Mouse (Mus musculus) kidney, postnatal 0 days (tissue): Measurements from ENCODE around the gene Fgf3. TPM values are rescaled to one million over a fixed set of nuclear protein-coding genes. Genes with fewer than 3 reads are reported as not detected.
A peak's percentile ranks its signal among the peaks of the same experiment; 100 is the strongest.
"Not testable (repeated sequence)": the region's sequence is repeated elsewhere in the genome, so short reads cannot be mapped to it uniquely, and the experiment has no call there.

ENCODE experiments used
- ATAC-seq: fragments of 200-750 bp; cut with Nextera tagmentation; replicated peaks from 2 replicates; pipeline ENCODE4 v1.8.0; 2017; ENCODE audit warnings: low read depth, moderate number of reproducible peaks, moderate TSS enrichment, moderate library complexity; ENCODE audit not compliant: low FRiP score
- DNase-seq: peaks from one replicate; pipeline ENCODE4 v3.0.0-alpha.2; 2016; ENCODE audit warnings: low spot score
- H3K27ac ChIP-seq: fragments of 300-500 bp; sonication (generic); 2 replicates; pipeline ENCODE4 v1.5.1; 2014; ENCODE audit warnings: mild to moderate bottlenecking
- H3K27me3 ChIP-seq: fragments of 300-500 bp; sonication (generic); 2 replicates; pipeline ENCODE4 v1.6.1; 2014; ENCODE audit warnings: low read length, mixed read lengths; ENCODE audit not compliant: insufficient read depth
- H3K36me3 ChIP-seq: fragments of 300-500 bp; sonication (generic); 2 replicates; pipeline ENCODE4 v1.6.1; 2014; ENCODE audit warnings: low read length, mixed read lengths; ENCODE audit not compliant: insufficient read depth
- H3K4me1 ChIP-seq: fragments of 300-500 bp; sonication (generic); replicated peaks from 2 replicates; pipeline ENCODE4 v1.6.1; 2014; ENCODE audit warnings: antibody characterized with exemption, low read length, mixed read lengths; ENCODE audit not compliant: insufficient read depth
- H3K4me2 ChIP-seq: fragments of 300-500 bp; sonication (generic); 2 replicates; pipeline ENCODE4 v1.6.1; 2014; ENCODE audit warnings: mild to moderate bottlenecking, low read length, moderate library complexity, mixed read lengths
- H3K4me3 ChIP-seq: fragments of 300-500 bp; sonication (generic); replicated peaks from 2 replicates; pipeline ENCODE4 v1.5.1; 2014; ENCODE audit warnings: low read depth, low read length
- H3K9ac ChIP-seq: fragments of 300-500 bp; sonication (generic); 2 replicates; pipeline ENCODE4 v1.6.1; 2014; ENCODE audit warnings: low read depth, low read length
- H3K9me3 ChIP-seq: fragments of 300-500 bp; sonication (generic); replicated peaks from 2 replicates; pipeline ENCODE4 v1.6.1; 2016; ENCODE audit warnings: low read length, inconsistent platforms, mixed read lengths
- CTCF ChIP-seq: IDR thresholded peaks from 2 replicates; pipeline ENCODE4 v1.5.1; 2016; ENCODE audit warnings: antibody characterized with exemption, low read depth, mild to moderate bottlenecking, moderate library complexity
- WGBS: fragments of 180-500 bp; shearing (Covaris S2); extraction: QIAGEN DNeasy Blood & Tissue Kit; methylation state at CpG from one replicate; pipeline ENCODE4 v1.1.7; 2014; 5-methylcytosine and 5-hydroxymethylcytosine counted together
- polyA plus RNA-seq: library from polyadenylated mRNA; unstranded; fragments of >200 nt; fragmentation: Nextera tagmentation; extraction: Ambion mirVana; gene quantifications from 2 replicates; pipeline ENCODE4 v1.2.1, GENCODE M21; 2015

Fgf3 gene
- polyA plus RNA-seq, 1 experiment from 2014 or later: 0.58 TPM

DNA sequence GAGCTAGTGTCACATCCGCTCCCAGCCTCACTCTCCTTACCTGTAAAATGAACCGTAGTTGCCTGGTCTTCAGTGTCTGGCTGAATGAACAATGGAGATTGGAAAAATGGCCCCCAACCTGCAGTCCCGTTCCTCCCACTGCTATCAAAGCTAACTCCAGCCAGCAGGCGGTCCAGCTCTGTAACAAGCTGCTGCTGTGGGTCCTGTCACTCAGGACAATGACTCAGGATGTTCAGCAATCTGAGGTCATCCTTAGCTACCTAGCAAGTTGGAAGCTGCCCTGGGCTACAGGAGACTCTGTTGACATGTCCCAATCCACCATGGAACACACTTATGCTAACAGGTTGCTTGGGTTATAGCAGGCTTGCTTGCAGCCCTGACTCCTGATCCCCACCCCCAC lies 35.3 kb downstream of the Fgf3 start:
- H3K27ac ChIP-seq: no peak overlapping the region
- H3K4me1 ChIP-seq: no peaks in the 10 kb centered on the region
- TF ChIP-seq CTCF: no peak
- H3K27me3 ChIP-seq: no peaks in the 10 kb centered on the region
- 66% methylated on average over 4 of the region's 4 CpGs for WGBS
- ATAC-seq (no peak), DNase-seq (no peak)
- no peak overlapping the region for H3K9ac ChIP-seq
- H3K4me2 ChIP-seq: no peak overlapping the region
- no peak overlapping the region for H3K4me3 ChIP-seq
- no peaks in the 10 kb centered on the region for H3K36me3 ChIP-seq
- no peaks in the 10 kb centered on the region for H3K9me3 ChIP-seq

DNA sequence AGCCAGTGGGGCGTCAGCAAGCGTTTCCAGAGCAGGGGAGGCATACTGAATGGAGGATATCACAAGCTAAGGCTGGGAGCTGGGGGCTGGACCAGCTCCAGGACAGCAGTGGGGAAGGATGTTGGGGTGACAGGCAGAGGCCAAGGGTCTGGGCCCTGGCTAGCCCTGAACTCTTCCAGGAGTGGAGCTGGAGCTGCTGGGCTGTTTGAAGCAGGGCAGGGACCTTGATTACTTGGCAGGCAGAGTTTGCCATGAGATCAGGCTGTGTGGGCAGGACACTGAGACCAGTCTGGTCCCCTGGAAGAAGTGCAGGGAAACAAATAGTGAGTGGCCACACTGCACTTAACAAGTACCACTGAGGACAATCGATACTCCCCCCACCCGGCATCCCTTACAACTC lies 36.3 kb downstream of the Fgf3 start:
- H3K4me1 ChIP-seq: no peaks in the 10 kb centered on the region

DNA sequence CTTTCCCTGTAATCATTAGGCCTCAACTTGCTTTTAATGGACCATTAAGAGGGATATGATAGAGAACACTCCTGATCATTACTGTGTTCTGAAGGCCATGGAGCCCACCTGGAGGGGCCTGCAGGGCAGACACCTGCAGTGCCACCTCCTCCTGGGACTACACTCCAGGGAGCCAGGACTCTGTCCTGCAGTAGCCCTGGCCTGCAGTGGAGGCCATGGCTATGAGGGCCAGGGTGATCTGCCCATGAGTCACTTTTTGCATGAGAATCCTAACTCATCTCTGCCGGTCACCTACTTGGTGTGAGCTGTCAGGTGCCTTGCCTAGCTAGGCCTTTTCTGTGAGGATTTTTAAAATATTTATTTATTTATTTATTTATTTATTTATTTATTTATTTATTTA lies 40.5 kb downstream of the Fgf3 start:
- ATAC-seq: no peak
- H3K4me2 ChIP-seq: no peak overlapping the region
- no peaks in the 10 kb centered on the region for H3K9me3 ChIP-seq
- no peaks in the 10 kb centered on the region for H3K36me3 ChIP-seq
- H3K4me3 ChIP-seq: no peak overlapping the region
- TF ChIP-seq CTCF: no peak
- no peaks in the 10 kb centered on the region for H3K27me3 ChIP-seq
- H3K4me1 ChIP-seq: no peaks in the 10 kb centered on the region
- WGBS: 92% methylated on average over 1 of the region's 1 CpGs
- DNase-seq: no peak
- no peak overlapping the region for H3K9ac ChIP-seq
- no peak overlapping the region for H3K27ac ChIP-seq

More for the DNA sequence above, 36.3 kb downstream of the Fgf3 start:
- DNase-seq (no peak), ATAC-seq (no peak)
- Histone ChIP-seq H3K9me3 (no peaks in the 10 kb centered on the region), H3K9ac (no peak overlapping the region), H3K36me3 (no peaks in the 10 kb centered on the region), H3K4me3 (no peak overlapping the region), H3K4me2 (no peak overlapping the region), H3K27ac (no peak overlapping the region), H3K27me3 (no peaks in the 10 kb centered on the region)
- no peak for TF ChIP-seq CTCF
- WGBS: 59% methylated on average over 4 of the region's 4 CpGs

DNA sequence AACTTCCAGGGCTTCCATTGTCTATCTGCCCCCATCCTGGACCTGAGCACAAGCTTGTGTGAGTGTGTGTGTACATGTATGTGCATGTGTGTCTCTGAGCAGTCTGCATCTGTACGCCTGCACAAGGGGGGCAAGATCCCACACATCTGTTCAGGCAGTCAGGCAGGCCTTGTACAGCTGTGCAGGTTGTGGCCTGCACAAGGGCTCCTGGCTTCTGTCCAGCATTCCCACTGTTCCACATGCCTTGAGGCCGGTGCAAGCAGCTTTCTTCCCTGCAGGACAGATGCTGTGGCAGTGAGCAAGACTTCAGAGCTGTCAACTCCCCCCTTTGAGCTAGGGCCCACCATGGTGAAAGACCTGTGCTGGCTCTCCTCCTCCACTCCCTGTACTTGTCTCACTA lies 45.2 kb downstream of the Fgf3 start:
- WGBS: 38% methylated on average over 2 of the region's 2 CpGs
- ATAC-seq (no peak), DNase-seq (no peak)
- Histone ChIP-seq H3K9ac (no peak overlapping the region), H3K27ac (no peak overlapping the region), H3K36me3 (no peaks in the 10 kb centered on the region), H3K9me3 (no peaks in the 10 kb centered on the region), H3K4me1 (no peaks in the 10 kb centered on the region), H3K4me3 (no peak overlapping the region), H3K27me3 (no peaks in the 10 kb centered on the region), H3K4me2 (no peak overlapping the region)
- no peak for TF ChIP-seq CTCF

DNA sequence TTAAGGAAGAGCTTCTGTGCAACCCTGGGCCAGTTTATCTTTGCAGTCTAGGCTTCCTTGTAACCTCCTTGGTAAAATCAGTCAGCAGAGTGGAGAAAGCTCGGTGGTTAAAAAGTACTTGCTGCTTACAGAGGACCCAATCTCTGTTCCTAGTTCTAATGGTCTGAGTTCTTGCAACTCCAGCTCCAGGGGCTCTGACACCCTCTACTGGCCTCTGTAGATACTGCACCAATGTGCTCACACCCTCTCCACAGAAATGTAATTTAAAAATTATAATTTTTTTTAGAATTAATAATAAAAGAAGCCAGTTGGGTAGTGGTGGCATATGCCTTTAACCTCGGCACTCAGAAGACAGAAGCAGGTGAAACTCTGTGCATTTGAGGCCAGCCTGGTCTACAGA lies 49.8 kb downstream of the Fgf3 start:
- Histone ChIP-seq H3K4me3 (no peak overlapping the region), H3K4me1 (no peaks in the 10 kb centered on the region), H3K9ac (no peak overlapping the region), H3K27me3 (no peaks in the 10 kb centered on the region), H3K9me3 (no peaks in the 10 kb centered on the region), H3K27ac (no peak overlapping the region), H3K36me3 (no peaks in the 10 kb centered on the region), H3K4me2 (no peak overlapping the region)
- TF ChIP-seq CTCF: peak; percentile 30
- DNase-seq (no peak), ATAC-seq (no peak)
- 83% methylated on average over 2 of the region's 2 CpGs for WGBS

DNA sequence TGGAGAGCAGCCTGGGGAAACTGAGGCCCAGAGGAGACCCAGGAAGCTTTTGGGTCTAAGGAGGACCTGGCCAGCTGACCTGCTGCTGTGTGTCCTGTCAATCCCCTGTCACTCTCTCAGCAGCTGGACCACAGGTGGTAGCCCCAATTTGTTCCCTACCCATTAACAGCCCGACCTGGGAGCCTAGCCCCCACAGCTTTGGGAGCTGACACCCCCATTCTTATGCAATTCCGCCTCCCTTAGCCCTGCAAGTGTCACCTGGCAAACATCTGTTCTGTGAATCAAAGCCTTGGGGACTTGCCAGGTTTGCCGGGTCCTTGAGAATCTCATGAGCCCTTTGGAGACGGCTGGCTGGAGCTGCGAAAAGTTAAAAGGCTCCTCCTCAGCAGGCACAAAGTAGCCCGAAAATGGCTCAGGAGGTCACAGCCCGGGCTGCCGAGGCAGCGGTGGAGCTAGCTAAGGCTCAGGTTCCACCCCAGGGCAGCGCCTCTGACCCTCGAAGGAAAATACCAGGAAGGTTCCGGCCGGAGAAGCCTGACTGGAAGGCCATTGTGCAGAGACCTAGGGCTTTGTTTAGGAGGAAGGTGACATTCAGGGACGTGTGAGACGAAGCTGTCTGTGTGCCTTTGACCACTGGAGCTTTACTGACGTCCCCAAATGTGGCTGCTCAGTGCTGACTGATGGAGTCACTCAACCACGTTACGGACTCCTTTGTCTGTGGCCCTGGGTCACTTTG lies 50.8 kb downstream of the Fgf3 start:
- ATAC-seq (no peak), DNase-seq (peak; percentile 11)
- 7% methylated on average over 18 of the region's 18 CpGs for WGBS

DNA sequence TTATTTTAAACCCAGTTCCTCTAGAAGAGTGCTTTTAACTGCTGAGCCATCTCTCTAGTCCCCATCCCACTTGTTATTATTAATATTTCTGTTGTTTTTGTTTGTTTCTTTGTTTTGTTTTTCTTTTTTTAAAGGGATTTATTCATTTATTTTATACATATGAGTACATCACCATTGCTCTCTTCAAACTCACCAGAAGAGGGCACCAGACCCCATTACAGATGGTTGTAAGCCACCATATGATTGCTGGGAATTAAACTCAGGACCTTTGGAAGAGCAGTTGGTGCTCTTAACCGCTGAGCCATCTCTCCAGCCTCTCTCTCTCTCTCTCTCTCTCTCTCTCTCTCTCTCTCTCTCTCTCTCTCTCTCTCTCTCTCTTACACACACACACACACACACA lies 52.8 kb downstream of the Fgf3 start:
- DNase-seq, ATAC-seq, H3K27ac ChIP-seq: not testable (repeated sequence)

More for the DNA sequence above, 50.8 kb downstream of the Fgf3 start:
- no peaks in the 10 kb centered on the region for H3K36me3 ChIP-seq
- no peak overlapping the region for H3K4me3 ChIP-seq
- TF ChIP-seq CTCF: no peak
- H3K27me3 ChIP-seq: no peaks in the 10 kb centered on the region
- no peak overlapping the region for H3K4me2 ChIP-seq
- H3K4me1 ChIP-seq: no peaks in the 10 kb centered on the region
- H3K27ac ChIP-seq: no peak overlapping the region
- H3K9me3 ChIP-seq: no peaks in the 10 kb centered on the region
- H3K9ac ChIP-seq: no peak overlapping the region

More for the DNA sequence above, 52.8 kb downstream of the Fgf3 start:
- not testable (repeated sequence) for H3K4me3 ChIP-seq, H3K4me2 ChIP-seq, H3K4me1 ChIP-seq, H3K36me3 ChIP-seq, H3K9ac ChIP-seq, H3K9me3 ChIP-seq
- H3K27me3 ChIP-seq: peaks cover 12% of the 10 kb centered on the region
- WGBS: 100% methylated on average over 1 of the region's 1 CpGs
- TF ChIP-seq CTCF: peak; percentile 37; the same call in 1 of the 2 replicates
